Comparison of ENCODE assay signal across 9 mouse cellular contexts in genomic region chr8:95392604-95393003, GRCm38 (mm10). TPM values are rescaled to one million over a fixed set of nuclear protein-coding genes. Genes with fewer than 3 reads are reported as not detected.
DNase-seq lines count a peak whose midpoint lies in the region; ATAC-seq and TF ChIP-seq lines count a peak whose summit lies in the region.
"Had no signal": no experiment of that assay in that cellular context is flagged by ENCODE, and none has a peak within 500 bp of the region (broad histone marks: within the 10 kb centered on the region; RNA-seq: fewer than 3 reads in every experiment).

No protein-coding gene starts in this region.

- 0 out of 2 replicates have a peak, but pooled peaks have one; percentile 23 for TF ChIP-seq POLR2A in heart, adult 2 months (IDR thresholded peaks at IDR 0.05; ENCODE audit: insufficient read depth, low read depth, low read length)

- peak; percentile 94 for TF ChIP-seq EP300 in heart, adult 2 months (IDR thresholded peaks at IDR 0.05; ENCODE audit: insufficient read depth, low read depth, low read length)
- peak; percentile 77 for TF ChIP-seq EP300 in lung, postnatal 0 days (IDR thresholded peaks at IDR 0.05)

- no peak overlapping the region for H3K4me2 ChIP-seq in hindbrain, embryonic 13.5 days
- no peak overlapping the region for H3K4me2 ChIP-seq in hindbrain, embryonic 16.5 days (ENCODE audit: low read length)
- H3K4me2 ChIP-seq in intestine, embryonic 16.5 days (ENCODE audit: low read depth, low read length) = no peak overlapping the region
- no peak overlapping the region for H3K4me2 ChIP-seq in lung, postnatal 0 days (replicated peaks; ENCODE audit: low read depth, low read length)
- H3K4me2 ChIP-seq: midbrain, embryonic 12.5 days had no signal

- H3K36me3 ChIP-seq in hindbrain, embryonic 13.5 days = no peaks in the 10 kb centered on the region
- H3K36me3 ChIP-seq in hindbrain, embryonic 16.5 days (ENCODE audit: control insufficient read depth, insufficient read depth, low read length) = no peaks in the 10 kb centered on the region
- H3K36me3 ChIP-seq in heart, adult 2 months (ENCODE audit: control insufficient read depth, insufficient read depth, low read length) = no peaks in the 10 kb centered on the region
- no peaks in the 10 kb centered on the region for H3K36me3 ChIP-seq in intestine, embryonic 16.5 days (ENCODE audit: control insufficient read depth, insufficient read depth, low read length)
- H3K36me3 ChIP-seq in lung, postnatal 0 days (ENCODE audit: insufficient read depth, low read length) = no peaks in the 10 kb centered on the region
- H3K36me3 ChIP-seq: midbrain, embryonic 12.5 days had no signal

- H3K4me3 ChIP-seq in hindbrain, embryonic 13.5 days = no peak overlapping the region
- H3K4me3 ChIP-seq in hindbrain, embryonic 16.5 days (ENCODE audit: low read length) = no peak overlapping the region
- H3K4me3 ChIP-seq in heart, adult 2 months = no peak overlapping the region
- H3K4me3 ChIP-seq in intestine, embryonic 16.5 days (ENCODE audit: low read length) = no peak overlapping the region
- no peak overlapping the region for H3K4me3 ChIP-seq in lung, postnatal 0 days (ENCODE audit: low read depth, low read length)
- H3K4me3 ChIP-seq: midbrain, embryonic 12.5 days had no signal

- H3K9me3 ChIP-seq in hindbrain, embryonic 13.5 days = no peaks in the 10 kb centered on the region
- no peaks in the 10 kb centered on the region for H3K9me3 ChIP-seq in hindbrain, embryonic 16.5 days (ENCODE audit: control insufficient read depth, low read length)
- no peaks in the 10 kb centered on the region for H3K9me3 ChIP-seq in intestine, embryonic 16.5 days (ENCODE audit: control insufficient read depth, low read length)
- no peaks in the 10 kb centered on the region for H3K9me3 ChIP-seq in lung, postnatal 0 days (ENCODE audit: low read length)
- H3K9me3 ChIP-seq: midbrain, embryonic 12.5 days had no signal

- H3K4me1 ChIP-seq in hindbrain, embryonic 13.5 days (replicated peaks) = peaks cover 19% of the 10 kb centered on the region
- H3K4me1 ChIP-seq in hindbrain, embryonic 16.5 days (ENCODE audit: control insufficient read depth, insufficient read depth, low read depth, low read length) = no peaks in the 10 kb centered on the region
- H3K4me1 ChIP-seq in heart, adult 2 months (ENCODE audit: control insufficient read depth, insufficient read depth, low read length) = peaks cover 26% of the 10 kb centered on the region
- H3K4me1 ChIP-seq in intestine, embryonic 16.5 days (ENCODE audit: control insufficient read depth, insufficient read depth, low read length) = peaks cover 10% of the 10 kb centered on the region
- peaks cover 5% of the 10 kb centered on the region; the same call in 1 of the 2 replicates for H3K4me1 ChIP-seq in lung, postnatal 0 days (ENCODE audit: insufficient read depth, low read depth, low read length)

- WGBS in hindbrain, embryonic 13.5 days = 76% methylated on average over 5 of the region's 5 CpGs
- 79% methylated on average over 5 of the region's 5 CpGs for WGBS in hindbrain, embryonic 16.5 days
- 39% methylated on average over 5 of the region's 5 CpGs for WGBS in heart, adult 2 months
- 72% methylated on average over 5 of the region's 5 CpGs for WGBS in intestine, embryonic 16.5 days
- WGBS in lung, postnatal 0 days = 59% methylated on average over 5 of the region's 5 CpGs

- intact Hi-C loops in heart, adult 2 months (cut with DNase I) = loop anchor here (1.0 to 5.0 kb wide), 3 partner anchors 11 to 40 kb away; partner anchors contain the start of gene Mmp15

- no peak overlapping the region for H3K9ac ChIP-seq in hindbrain, embryonic 13.5 days
- no peak overlapping the region for H3K9ac ChIP-seq in hindbrain, embryonic 16.5 days (ENCODE audit: low read depth, low read length)
- no peak overlapping the region for H3K9ac ChIP-seq in heart, adult 2 months (ENCODE audit: low read depth, low read length)
- H3K9ac ChIP-seq in intestine, embryonic 16.5 days (ENCODE audit: low read depth, low read length) = no peak overlapping the region
- H3K9ac ChIP-seq in lung, postnatal 0 days (replicated peaks; ENCODE audit: low read depth) = no peak overlapping the region
- H3K9ac ChIP-seq: midbrain, embryonic 12.5 days had no signal

- DNase-seq in heart, adult 2 months = peak; percentile 53 to 76
- peak; percentile 45 for DNase-seq in lung, postnatal 0 days (ENCODE audit: low spot score)
- no peak for DNase-seq in frontal cortex, postnatal 25 days (ENCODE audit: low spot score in 2 of 2)
- no peak for DNase-seq in cerebellum, adult 11 months
- DNase-seq in layer of hippocampus, adult 8-10 months (ENCODE audit: low spot score in 2 of 2) = no peak

- ATAC-seq in hindbrain, embryonic 13.5 days (ENCODE audit: low FRiP score) = no peak
- ATAC-seq in hindbrain, embryonic 16.5 days = no peak
- peak; percentile 31; the same call in 1 of the 2 replicates for ATAC-seq in intestine, embryonic 16.5 days
- ATAC-seq in lung, postnatal 0 days = peak; percentile 71

- H3K27me3 ChIP-seq in hindbrain, embryonic 13.5 days = no peaks in the 10 kb centered on the region
- H3K27me3 ChIP-seq in hindbrain, embryonic 16.5 days (replicated peaks; ENCODE audit: control insufficient read depth, insufficient read depth, low read length) = no peaks in the 10 kb centered on the region
- H3K27me3 ChIP-seq in heart, adult 2 months (ENCODE audit: control insufficient read depth, insufficient read depth, low read length) = no peaks in the 10 kb centered on the region
- no peaks in the 10 kb centered on the region for H3K27me3 ChIP-seq in intestine, embryonic 16.5 days (replicated peaks; ENCODE audit: control insufficient read depth, insufficient read depth, low read length)
- H3K27me3 ChIP-seq in lung, postnatal 0 days (replicated peaks; ENCODE audit: insufficient read depth, low read length) = no peaks in the 10 kb centered on the region
- H3K27me3 ChIP-seq: midbrain, embryonic 12.5 days had no signal

- no peak for TF ChIP-seq CTCF in heart, adult 2 months (IDR thresholded peaks at IDR 0.05)
- no peak for TF ChIP-seq CTCF in lung, postnatal 0 days (IDR thresholded peaks at IDR 0.05)

- peak overlapping the region; percentile 8; the same call in 1 of the 2 replicates for H3K27ac ChIP-seq in hindbrain, embryonic 13.5 days
- no peak overlapping the region for H3K27ac ChIP-seq in hindbrain, embryonic 16.5 days (ENCODE audit: low read depth, low read length)
- peak overlapping the region; percentile 90 for H3K27ac ChIP-seq in heart, adult 2 months
- peak overlapping the region; percentile 41; the same call in 1 of the 2 replicates for H3K27ac ChIP-seq in intestine, embryonic 16.5 days (ENCODE audit: low read length)
- peak overlapping the region; percentile 66; the same call in 1 of the 2 replicates for H3K27ac ChIP-seq in lung, postnatal 0 days (ENCODE audit: low read length)
- H3K27ac ChIP-seq: midbrain, embryonic 12.5 days had no signal

- no peaks in the 10 kb centered on the region for H3K79me2 ChIP-seq in heart, adult 2 months (replicated peaks; ENCODE audit: control insufficient read depth, insufficient read depth, low read length)

RNA-seq across cellular contexts. Expression of gene Mmp15, which starts 40.5 kb away (rescaled TPM):
- 17.4 and 18.4 TPM in 2 replicates for polyA plus RNA-seq in hindbrain, embryonic 13.5 days (2015; fragmentation: Nextera tagmentation; extraction: Ambion mirVana)
- 15.7 and 18.4 TPM in 2 replicates for polyA plus RNA-seq in hindbrain, embryonic 16.5 days (2015; fragmentation: Nextera tagmentation; extraction: Ambion mirVana)
- total RNA-seq in heart, adult 2 months (2021) = 10 to 100 TPM; 53.4 to 67.5 TPM
- polyA plus RNA-seq in heart, adult 2 months (2012; rRNA removed) = 56.7 and 58.4 TPM in 2 replicates
- polyA plus RNA-seq in intestine, embryonic 16.5 days (2015; fragmentation: Nextera tagmentation; extraction: Ambion mirVana) = 7.9 and 8.3 TPM in 2 replicates
- polyA plus RNA-seq in lung, postnatal 0 days (2015; fragmentation: Nextera tagmentation; extraction: Ambion mirVana) = 25.8 and 26.0 TPM in 2 replicates
- 10 to 100 TPM; 13.6 to 14.9 (median 14.8) TPM for total RNA-seq in layer of hippocampus, adult 8-10 months (2022)

RNA-seq across cellular contexts. Expression of gene Cfap20, which starts 42.1 kb away (rescaled TPM):
- polyA plus RNA-seq in hindbrain, embryonic 13.5 days (2015; fragmentation: Nextera tagmentation; extraction: Ambion mirVana) = 134 TPM in 2 replicates
- 121 and 124 TPM in 2 replicates for polyA plus RNA-seq in hindbrain, embryonic 16.5 days (2015; fragmentation: Nextera tagmentation; extraction: Ambion mirVana)
- total RNA-seq in heart, adult 2 months (2021) = 10 to 100 TPM; 21.8 to 24.2 TPM
- polyA plus RNA-seq in heart, adult 2 months (2012; rRNA removed) = 27.4 and 35.2 TPM in 2 replicates
- polyA plus RNA-seq in intestine, embryonic 16.5 days (2015; fragmentation: Nextera tagmentation; extraction: Ambion mirVana) = 100 and 113 TPM in 2 replicates
- polyA plus RNA-seq in lung, postnatal 0 days (2015; fragmentation: Nextera tagmentation; extraction: Ambion mirVana) = 126 and 138 TPM in 2 replicates
- total RNA-seq in layer of hippocampus, adult 8-10 months (2022) = 10 to 100 TPM; 48.2 to 65.2 (median 54.6) TPM

Comparison
In these comparisons a context has a peak if more than half of its experiments do, and no peak if none do; other contexts are left out.
1. ATAC-seq: peak in intestine, embryonic 16.5 days (single experiment) and lung, postnatal 0 days (single experiment); none in hindbrain, embryonic 13.5 days (single experiment) and hindbrain, embryonic 16.5 days (single experiment).
2. DNase-seq: peak in heart, adult 2 months (2 of 2) and lung, postnatal 0 days (single experiment); none in frontal cortex, postnatal 25 days (0 of 2), cerebellum, adult 11 months (single experiment) and layer of hippocampus, adult 8-10 months (0 of 2).